Mouse (Mus musculus) lung, embryonic 15.5 days (tissue): ENCODE measurements around the gene Rph3a. TPM values are rescaled to one million over a fixed set of nuclear protein-coding genes. Genes with fewer than 3 reads are reported as not detected.

ENCODE experiments used
- ATAC-seq: fragments of 200-750 bp; cut with Nextera tagmentation; 2 replicates; pipeline ENCODE4 v1.8.0; 2017; ENCODE audit warnings: moderate number of reproducible peaks, borderline replicate concordance; ENCODE audit not compliant: low FRiP score, low TSS enrichment; ENCODE audit errors: extremely low read depth
- H3K27ac ChIP-seq: fragments of 300-500 bp; sonication (generic); 2 replicates; pipeline ENCODE4 v1.5.1; 2015; ENCODE audit warnings: moderate library complexity, mild to moderate bottlenecking, inconsistent platforms
- H3K27me3 ChIP-seq: fragments of 300-500 bp; sonication (generic); 2 replicates; pipeline ENCODE4 v1.6.1; 2015; ENCODE audit warnings: inconsistent platforms
- H3K36me3 ChIP-seq: fragments of 300-500 bp; sonication (generic); 2 replicates; pipeline ENCODE4 v1.6.1; 2015; ENCODE audit warnings: inconsistent platforms
- H3K4me1 ChIP-seq: fragments of 300-500 bp; sonication (generic); 2 replicates; pipeline ENCODE4 v1.6.1; 2015; ENCODE audit warnings: inconsistent platforms
- H3K4me2 ChIP-seq: fragments of 300-500 bp; sonication (generic); 2 replicates; pipeline ENCODE4 v1.6.1; 2015; ENCODE audit warnings: inconsistent platforms, mild to moderate bottlenecking, moderate library complexity
- H3K4me3 ChIP-seq: fragments of 300-500 bp; sonication (generic); 2 replicates; pipeline ENCODE4 v1.5.1; 2015; ENCODE audit warnings: mild to moderate bottlenecking, inconsistent platforms
- H3K9ac ChIP-seq: fragments of 300-500 bp; sonication (generic); 2 replicates; pipeline ENCODE4 v1.6.1; 2015; ENCODE audit warnings: inconsistent platforms
- H3K9me3 ChIP-seq: fragments of 300-500 bp; sonication (generic); 2 replicates; pipeline ENCODE4 v1.6.1; 2016; ENCODE audit warnings: inconsistent platforms
- WGBS: fragments of 180-500 bp; shearing (Covaris S2); methylation state at CpG from one replicate; pipeline ENCODE4 v1.1.7; 2015; 5-methylcytosine and 5-hydroxymethylcytosine counted together
- polyA plus RNA-seq: library from polyadenylated mRNA; unstranded; fragments of >200 nt; fragmentation: Nextera tagmentation; extraction: Ambion mirVana; gene quantifications from 2 replicates; pipeline ENCODE4 v1.2.1, GENCODE M21; 2015

Gene Rph3a
- polyA plus RNA-seq, 1 experiment from 2014 or later: 0.07 TPM

DNA sequence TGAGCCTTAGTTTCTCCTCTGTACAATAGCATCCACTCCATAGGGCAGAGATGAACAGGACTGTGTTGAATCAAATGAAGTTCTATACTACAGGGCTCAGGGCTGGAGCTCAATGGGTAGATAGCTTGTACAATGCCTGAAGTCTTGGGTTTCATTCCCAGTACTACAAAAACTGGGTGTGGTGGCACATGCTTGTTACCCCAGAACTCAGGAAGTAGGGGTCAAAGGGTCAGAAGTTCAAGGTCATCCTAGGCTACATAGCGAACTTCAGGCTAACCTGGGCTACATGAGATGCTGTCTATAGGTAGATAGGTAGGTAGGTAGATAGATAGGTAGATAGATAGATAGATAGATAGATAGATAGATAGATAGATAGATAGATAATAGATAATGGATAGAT, 38.6 kb downstream of the Rph3a start:
- Histone ChIP-seq H3K27me3 (no peaks in the 10 kb centered on the region), H3K4me3 (no peak overlapping the region), H3K4me2 (no peak overlapping the region), H3K36me3 (no peaks in the 10 kb centered on the region), H3K9me3 (no peaks in the 10 kb centered on the region), H3K9ac (no peak overlapping the region), H3K27ac (no peak overlapping the region), H3K4me1 (no peaks in the 10 kb centered on the region)
- WGBS: 74% methylated on average over 1 of the region's 1 CpGs
- ATAC-seq: no peak

DNA sequence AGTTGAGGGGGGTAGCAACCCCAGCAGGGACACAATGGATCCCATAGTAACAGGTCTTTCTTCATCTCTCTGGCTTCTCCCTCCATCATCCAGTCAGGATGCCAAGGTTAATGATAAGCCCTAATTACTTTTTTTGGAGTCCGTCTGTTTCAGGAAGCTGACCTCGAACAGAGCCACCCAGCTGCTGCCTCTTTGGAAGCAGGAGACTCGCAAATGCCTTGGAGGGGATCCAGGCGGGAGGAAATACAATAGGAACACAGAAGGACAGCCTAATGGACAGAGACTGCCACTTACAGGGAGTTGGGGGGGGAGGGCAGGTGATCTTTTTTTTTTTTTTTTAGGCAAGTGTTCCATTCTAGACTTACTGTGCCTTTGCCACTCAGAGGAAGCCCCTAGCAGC, 40.2 kb downstream of the Rph3a start:
- H3K27me3 ChIP-seq: no peaks in the 10 kb centered on the region
- no peak for ATAC-seq
- no peak overlapping the region for H3K4me2 ChIP-seq
- H3K27ac ChIP-seq: no peak overlapping the region
- H3K36me3 ChIP-seq: no peaks in the 10 kb centered on the region
- 45% methylated on average over 4 of the region's 4 CpGs for WGBS
- H3K9me3 ChIP-seq: no peaks in the 10 kb centered on the region
- no peak overlapping the region for H3K9ac ChIP-seq
- H3K4me1 ChIP-seq: no peaks in the 10 kb centered on the region
- no peak overlapping the region for H3K4me3 ChIP-seq

DNA sequence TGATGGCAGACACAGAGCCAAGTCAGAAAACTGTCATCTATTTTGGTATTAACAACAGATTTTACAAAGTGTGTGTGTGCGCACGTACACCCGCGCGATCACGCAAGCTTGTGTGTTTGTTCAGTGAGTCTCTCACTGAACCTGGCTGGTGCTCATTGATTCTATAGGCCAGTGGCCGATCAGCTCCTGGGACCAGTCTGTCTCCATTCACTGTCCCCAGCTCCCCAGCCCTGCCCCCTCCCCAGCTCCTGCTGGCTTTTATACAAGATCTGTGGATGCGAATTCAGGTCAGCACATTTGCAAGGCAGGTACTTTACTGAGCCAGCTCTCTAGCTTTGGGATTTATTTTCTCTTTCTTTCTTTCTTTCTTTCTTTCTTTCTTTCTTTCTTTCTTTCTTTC, 41.1 kb downstream of the Rph3a start:
- Histone ChIP-seq H3K9me3 (no peaks in the 10 kb centered on the region), H3K4me2 (no peak overlapping the region), H3K9ac (no peak overlapping the region), H3K4me1 (no peaks in the 10 kb centered on the region), H3K27me3 (no peaks in the 10 kb centered on the region), H3K4me3 (no peak overlapping the region), H3K27ac (no peak overlapping the region), H3K36me3 (no peaks in the 10 kb centered on the region)
- WGBS: 83% methylated on average over 8 of the region's 8 CpGs
- no peak for ATAC-seq

DNA sequence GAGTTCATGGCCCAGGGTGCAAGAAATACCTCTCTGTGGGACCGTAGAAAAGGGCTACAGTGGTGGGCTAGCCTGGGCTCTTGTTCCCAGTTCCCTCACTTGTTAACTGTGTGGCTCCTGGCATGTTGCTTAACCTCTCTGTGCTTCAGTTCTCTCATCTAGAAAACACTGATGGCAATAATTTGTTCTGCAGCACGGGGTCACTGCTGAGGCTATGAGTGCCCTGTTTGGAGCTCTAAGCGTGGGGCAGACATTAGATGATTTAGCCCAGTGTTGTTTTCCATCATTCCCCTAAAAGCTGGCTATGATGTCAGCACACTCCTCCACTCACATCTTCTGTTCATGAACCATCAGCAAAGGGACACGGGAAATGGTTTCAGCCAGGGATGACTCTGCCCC, 41.8 kb downstream of the Rph3a start:
- Histone ChIP-seq H3K27me3 (no peaks in the 10 kb centered on the region), H3K9me3 (no peaks in the 10 kb centered on the region), H3K36me3 (no peaks in the 10 kb centered on the region), H3K27ac (no peak overlapping the region), H3K4me3 (no peak overlapping the region), H3K4me1 (no peaks in the 10 kb centered on the region), H3K4me2 (no peak overlapping the region), H3K9ac (no peak overlapping the region)
- no peak for ATAC-seq
- WGBS: 62% methylated on average over 4 of the region's 4 CpGs

DNA sequence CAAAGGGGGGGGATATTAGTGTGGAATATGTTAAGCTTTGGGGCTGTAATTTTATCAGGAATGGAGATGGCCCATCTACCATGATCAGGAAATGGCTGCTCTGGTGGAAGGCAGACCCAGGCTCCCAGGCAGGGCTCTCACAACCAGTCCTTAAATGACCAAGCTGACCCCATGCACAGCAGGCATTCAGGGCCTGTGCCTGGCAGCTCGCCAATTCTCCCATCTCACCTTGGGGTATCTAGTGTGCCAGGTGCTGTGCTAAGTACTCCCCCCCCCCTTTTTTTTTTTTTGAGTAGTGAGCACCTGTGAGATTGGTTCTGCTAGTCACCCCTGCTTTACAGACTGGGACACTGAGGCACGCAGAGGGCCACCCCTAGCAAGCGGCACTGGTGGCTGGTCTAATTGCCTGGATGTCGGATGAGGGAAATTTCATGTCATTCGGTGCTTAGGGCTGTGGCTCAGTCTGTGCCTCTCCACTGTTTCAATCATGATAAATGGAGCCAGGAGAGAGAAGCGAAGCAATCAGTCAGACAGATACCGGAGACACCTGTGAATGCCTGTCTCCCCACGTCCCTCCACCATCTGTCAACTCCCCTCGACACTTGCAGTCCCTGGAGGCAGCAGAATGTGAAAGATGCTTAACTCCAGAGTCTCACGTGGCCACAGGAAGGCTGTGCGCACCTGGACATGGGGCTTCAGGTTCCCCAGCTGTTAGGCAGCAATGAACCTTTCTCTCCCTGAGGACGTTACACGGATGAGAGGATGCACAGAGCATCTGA, 42.3 kb downstream of the Rph3a start:
- H3K27ac ChIP-seq: no peak overlapping the region
- no peak for ATAC-seq
- no peak overlapping the region for H3K4me2 ChIP-seq
- no peaks in the 10 kb centered on the region for H3K9me3 ChIP-seq
- WGBS: 66% methylated on average over 13 of the region's 13 CpGs
- H3K36me3 ChIP-seq: no peaks in the 10 kb centered on the region
- no peaks in the 10 kb centered on the region for H3K4me1 ChIP-seq
- no peaks in the 10 kb centered on the region for H3K27me3 ChIP-seq
- H3K9ac ChIP-seq: no peak overlapping the region
- H3K4me3 ChIP-seq: no peak overlapping the region

DNA sequence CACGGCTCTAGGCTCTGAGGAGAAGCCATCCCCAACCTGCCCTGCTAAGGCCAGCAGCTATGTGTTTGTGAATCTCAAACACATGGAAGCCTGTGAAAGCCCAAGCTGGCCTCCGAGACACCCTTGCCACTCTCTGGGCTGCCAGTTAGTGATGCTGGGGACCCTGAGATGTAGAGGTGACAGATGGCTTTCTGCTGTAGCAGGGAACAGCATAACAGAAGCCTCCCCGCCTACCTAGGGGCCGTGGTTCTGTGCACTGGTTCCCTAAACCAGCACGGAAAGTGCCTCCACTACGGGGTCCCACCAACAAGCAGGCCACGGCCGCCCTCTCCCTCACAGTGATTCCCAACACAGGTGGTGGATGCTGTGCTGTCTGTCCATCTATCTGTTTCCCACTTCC, 43.0 kb downstream of the Rph3a start:
- ATAC-seq: no peak
- WGBS: 86% methylated on average over 8 of the region's 8 CpGs
- H3K9ac ChIP-seq: no peak overlapping the region
- H3K4me2 ChIP-seq: no peak overlapping the region
- H3K9me3 ChIP-seq: no peaks in the 10 kb centered on the region
- H3K27me3 ChIP-seq: no peaks in the 10 kb centered on the region
- no peaks in the 10 kb centered on the region for H3K36me3 ChIP-seq
- H3K4me1 ChIP-seq: no peaks in the 10 kb centered on the region
- H3K27ac ChIP-seq: no peak overlapping the region
- H3K4me3 ChIP-seq: no peak overlapping the region

DNA sequence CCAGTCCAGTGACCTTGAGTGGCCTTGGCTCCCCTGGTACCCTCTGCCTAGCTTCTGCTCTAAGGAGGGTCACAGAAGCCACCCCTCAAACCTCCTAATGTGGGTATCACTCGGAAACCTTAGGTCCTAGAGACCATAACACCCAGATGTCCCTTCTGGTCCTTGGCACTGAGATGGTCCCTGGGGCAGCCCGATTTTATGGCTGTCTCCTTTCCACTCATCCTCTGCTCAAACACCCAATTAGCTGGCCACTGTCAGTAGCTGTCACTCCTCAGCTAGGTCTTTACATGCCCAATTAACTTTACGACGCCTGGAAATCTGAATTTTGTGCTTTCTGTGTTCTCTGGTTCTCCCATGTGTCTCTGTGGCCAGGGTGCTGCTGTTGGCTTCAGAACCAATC, 43.7 kb downstream of the Rph3a start:
- Histone ChIP-seq H3K4me2 (no peak overlapping the region), H3K27ac (no peak overlapping the region), H3K4me1 (no peaks in the 10 kb centered on the region), H3K9me3 (no peaks in the 10 kb centered on the region), H3K9ac (no peak overlapping the region), H3K4me3 (no peak overlapping the region), H3K36me3 (no peaks in the 10 kb centered on the region), H3K27me3 (no peaks in the 10 kb centered on the region)
- 80% methylated on average over 4 of the region's 4 CpGs for WGBS
- no peak for ATAC-seq

DNA sequence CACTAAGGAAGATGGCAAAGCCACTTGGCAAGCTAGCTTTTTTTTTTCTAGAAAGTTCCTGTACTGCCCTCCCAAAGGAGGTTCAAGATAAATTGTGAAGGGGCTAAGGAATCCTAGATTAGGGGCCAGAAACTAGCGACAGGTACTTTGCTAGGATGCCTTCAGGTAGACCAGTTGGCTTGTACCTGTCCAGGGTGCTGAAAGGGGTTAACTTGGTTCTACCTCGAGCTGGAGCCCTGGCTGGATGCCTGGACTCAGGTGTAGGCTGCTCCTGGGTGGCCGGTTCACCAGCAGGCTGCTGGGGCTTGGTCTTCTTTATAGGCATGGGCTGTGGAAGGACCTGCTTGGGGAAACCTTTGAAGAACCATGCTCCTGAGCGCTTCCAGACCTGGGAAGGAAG, 48.9 kb downstream of the Rph3a start:
- Histone ChIP-seq H3K36me3 (no peaks in the 10 kb centered on the region), H3K27me3 (no peaks in the 10 kb centered on the region), H3K9me3 (no peaks in the 10 kb centered on the region), H3K4me3 (no peak overlapping the region), H3K4me2 (no peak overlapping the region), H3K4me1 (no peaks in the 10 kb centered on the region), H3K27ac (no peak overlapping the region), H3K9ac (no peak overlapping the region)
- WGBS: 59% methylated on average over 4 of the region's 4 CpGs
- no peak for ATAC-seq

DNA sequence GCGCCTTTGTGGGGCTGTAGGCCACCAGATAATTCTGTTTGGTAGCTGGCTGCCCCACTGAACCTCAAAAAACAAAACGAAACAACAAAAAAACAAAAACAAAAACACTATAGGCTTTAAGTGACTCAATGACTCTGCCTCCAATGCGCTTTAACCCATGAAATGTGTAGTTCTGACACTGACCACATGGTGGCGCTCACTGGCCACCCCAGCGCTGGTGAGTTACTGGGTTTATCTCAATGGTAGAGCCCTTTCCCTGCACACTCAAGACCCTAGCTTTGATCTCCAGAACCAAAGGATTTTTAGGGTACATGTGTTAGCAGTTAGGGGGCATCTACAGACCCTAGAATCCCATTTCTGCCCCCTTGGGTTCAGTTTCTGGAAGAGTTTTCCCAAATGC, 55.9 kb downstream of the Rph3a start:
- Histone ChIP-seq H3K27ac (no peak overlapping the region), H3K4me1 (no peaks in the 10 kb centered on the region), H3K9ac (no peak overlapping the region), H3K4me2 (no peak overlapping the region), H3K9me3 (no peaks in the 10 kb centered on the region), H3K27me3 (no peaks in the 10 kb centered on the region), H3K36me3 (no peaks in the 10 kb centered on the region), H3K4me3 (no peak overlapping the region)
- ATAC-seq: no peak
- WGBS: 17% methylated on average over 5 of the region's 5 CpGs

DNA sequence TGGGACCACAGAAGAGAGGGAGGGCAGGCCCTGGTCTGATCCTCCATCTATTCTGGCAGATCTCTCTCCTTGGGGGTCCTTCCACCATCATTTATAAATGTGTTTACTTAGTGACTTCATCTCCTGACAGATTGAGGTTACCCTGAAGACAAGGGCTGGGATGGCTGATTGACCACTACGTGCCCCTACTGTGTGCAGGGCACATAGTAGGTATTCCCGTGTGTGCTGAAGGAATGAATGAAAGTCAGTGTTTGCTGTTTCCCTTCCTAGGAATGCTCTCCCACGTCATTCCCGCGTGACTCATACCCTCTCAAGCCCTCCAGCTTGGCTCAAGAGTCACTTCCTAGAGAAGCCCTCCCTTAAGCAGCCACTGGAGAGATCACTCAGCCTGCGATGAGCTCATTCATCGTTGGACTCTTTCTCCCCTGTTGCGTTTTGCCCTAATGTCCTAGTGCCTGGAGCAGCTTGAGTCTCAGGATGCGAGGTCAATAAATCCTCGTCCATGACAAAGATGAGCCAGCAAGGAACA, 57.6 kb downstream of the Rph3a start:
- H3K4me2 ChIP-seq: no peak overlapping the region
- no peak overlapping the region for H3K9ac ChIP-seq
- H3K4me1 ChIP-seq: no peaks in the 10 kb centered on the region
- no peaks in the 10 kb centered on the region for H3K36me3 ChIP-seq
- no peak overlapping the region for H3K4me3 ChIP-seq
- no peak for ATAC-seq
- 58% methylated on average over 10 of the region's 10 CpGs for WGBS
- H3K9me3 ChIP-seq: no peaks in the 10 kb centered on the region
- H3K27me3 ChIP-seq: no peaks in the 10 kb centered on the region
- no peak overlapping the region for H3K27ac ChIP-seq

DNA sequence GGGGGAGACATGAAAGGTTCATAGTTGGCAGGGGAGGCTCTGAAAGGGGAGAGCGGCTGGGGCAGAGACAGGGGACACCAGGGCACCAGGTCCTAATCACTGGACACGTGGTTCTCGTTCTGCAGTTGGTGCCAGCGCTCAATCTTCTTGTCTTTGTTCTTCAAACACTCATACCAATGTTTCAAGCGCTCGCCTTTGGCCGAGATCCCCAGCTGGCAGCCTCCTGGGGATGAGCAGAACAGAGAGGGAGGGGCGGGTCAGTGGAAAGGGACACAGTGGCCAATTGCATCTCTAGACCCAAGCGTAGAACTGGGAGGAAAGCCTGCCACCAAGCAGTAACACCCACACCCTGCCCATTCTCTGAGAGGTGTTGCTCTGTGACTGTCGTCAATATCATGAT, 67.8 kb downstream of the Rph3a start:
- no peak overlapping the region for H3K4me3 ChIP-seq
- no peaks in the 10 kb centered on the region for H3K27me3 ChIP-seq
- no peak for ATAC-seq
- 65% methylated on average over 10 of the region's 10 CpGs for WGBS
- H3K9ac ChIP-seq: no peak overlapping the region
- no peaks in the 10 kb centered on the region for H3K36me3 ChIP-seq
- no peak overlapping the region for H3K27ac ChIP-seq
- H3K4me1 ChIP-seq: no peaks in the 10 kb centered on the region
- no peak overlapping the region for H3K4me2 ChIP-seq
- H3K9me3 ChIP-seq: no peaks in the 10 kb centered on the region

DNA sequence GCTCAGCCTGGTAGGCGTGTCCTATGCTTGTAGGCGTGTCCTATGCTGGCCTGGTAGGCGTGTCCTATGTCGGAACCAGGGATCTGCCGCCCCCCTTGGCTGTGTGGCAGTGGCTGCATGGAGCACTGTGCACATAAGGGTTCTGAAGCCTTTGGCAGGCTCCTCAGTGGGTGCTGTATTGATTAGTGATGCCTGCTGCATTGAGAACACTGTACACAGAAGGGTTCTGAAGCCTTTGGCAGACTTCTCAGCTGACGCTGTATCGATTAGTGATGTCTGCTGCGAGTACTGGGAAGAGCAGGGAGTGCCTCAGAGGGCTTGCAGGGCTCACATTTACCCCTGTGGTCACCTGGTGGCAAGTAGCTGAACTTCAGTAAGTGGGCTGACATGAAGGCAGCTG, 71.3 kb downstream of the Rph3a start:
- no peaks in the 10 kb centered on the region for H3K27me3 ChIP-seq
- no peaks in the 10 kb centered on the region for H3K36me3 ChIP-seq
- no peak; the same call in 1 of the 2 replicates for ATAC-seq
- no peak overlapping the region for H3K4me2 ChIP-seq
- H3K4me3 ChIP-seq: no peak overlapping the region
- H3K4me1 ChIP-seq: no peaks in the 10 kb centered on the region
- H3K9ac ChIP-seq: no peak overlapping the region
- no peaks in the 10 kb centered on the region for H3K9me3 ChIP-seq
- no peak overlapping the region for H3K27ac ChIP-seq
- WGBS: 42% methylated on average over 8 of the region's 8 CpGs

DNA sequence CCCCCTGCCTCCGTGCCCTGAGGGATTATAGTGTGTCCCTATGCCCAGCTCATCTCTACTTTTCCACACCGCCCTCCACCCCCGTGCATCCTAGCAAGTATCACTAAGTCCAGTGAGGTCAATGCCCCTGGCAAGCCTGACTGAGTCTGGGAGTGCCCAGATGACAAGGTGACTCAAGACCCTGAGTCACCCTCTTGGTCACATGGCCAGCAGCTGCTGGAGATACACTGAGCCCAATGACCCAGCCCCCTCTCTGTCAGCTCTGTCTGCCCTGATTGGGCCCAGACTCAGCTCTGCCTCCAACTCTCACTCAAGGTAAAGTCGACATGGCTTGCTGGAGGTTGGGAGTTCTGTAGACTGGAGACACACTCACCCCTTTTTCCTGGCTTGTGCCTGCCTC, 72.1 kb downstream of the Rph3a start:
- Histone ChIP-seq H3K36me3 (no peaks in the 10 kb centered on the region), H3K4me1 (no peaks in the 10 kb centered on the region), H3K27me3 (no peaks in the 10 kb centered on the region), H3K9ac (no peak overlapping the region), H3K4me3 (no peak overlapping the region), H3K27ac (no peak overlapping the region), H3K9me3 (no peaks in the 10 kb centered on the region), H3K4me2 (no peak overlapping the region)
- 65% methylated on average over 4 of the region's 4 CpGs for WGBS
- no peak for ATAC-seq
